Mouse (Mus musculus) neural tube, embryonic 13.5 days (tissue): ENCODE data around the gene Fbxw4. TPM values are rescaled to one million over a fixed set of nuclear protein-coding genes. Genes with fewer than 3 reads are reported as not detected.
"Not testable (repeated sequence)": the region's sequence is repeated elsewhere in the genome, so short reads cannot be mapped to it uniquely, and the experiment has no call there.

Source experiments
- ATAC-seq: fragments of 200-750 bp; cut with Nextera tagmentation; 2 replicates; pipeline ENCODE4 v1.8.0; 2017; ENCODE audit warnings: low read depth, mild to moderate bottlenecking, moderate TSS enrichment, moderate library complexity
- H3K27ac ChIP-seq: fragments of 300-500 bp; sonication (generic); replicated peaks from 2 replicates; pipeline ENCODE4 v1.5.1; 2015; ENCODE audit warnings: moderate library complexity, mild to moderate bottlenecking, inconsistent platforms
- H3K27me3 ChIP-seq: fragments of 300-500 bp; sonication (generic); 2 replicates; pipeline ENCODE4 v1.6.1; 2015; ENCODE audit warnings: mild to moderate bottlenecking, inconsistent platforms
- H3K36me3 ChIP-seq: fragments of 300-500 bp; sonication (generic); 2 replicates; pipeline ENCODE4 v1.6.1; 2015; ENCODE audit warnings: mild to moderate bottlenecking, inconsistent platforms
- H3K4me1 ChIP-seq: fragments of 300-500 bp; sonication (generic); replicated peaks from 2 replicates; pipeline ENCODE4 v1.6.1; 2015; ENCODE audit warnings: inconsistent platforms
- H3K4me2 ChIP-seq: fragments of 300-500 bp; sonication (generic); 2 replicates; pipeline ENCODE4 v1.6.1; 2015; ENCODE audit warnings: inconsistent platforms, mild to moderate bottlenecking, moderate library complexity
- H3K4me3 ChIP-seq: fragments of 300-500 bp; sonication (generic); 2 replicates; pipeline ENCODE4 v1.5.1; 2015; ENCODE audit warnings: mild to moderate bottlenecking, inconsistent platforms
- H3K9ac ChIP-seq: fragments of 300-500 bp; sonication (generic); 2 replicates; pipeline ENCODE4 v1.6.1; 2015; ENCODE audit warnings: moderate library complexity, mild to moderate bottlenecking, inconsistent platforms
- H3K9me3 ChIP-seq: fragments of 300-500 bp; sonication (generic); 2 replicates; pipeline ENCODE4 v1.6.1; 2016; ENCODE audit warnings: inconsistent platforms
- WGBS: fragments of 180-500 bp; shearing (Covaris S2); methylation state at CpG from one replicate; pipeline ENCODE4 v1.1.7; 2015; 5-methylcytosine and 5-hydroxymethylcytosine counted together
- polyA plus RNA-seq: library from polyadenylated mRNA; unstranded; fragments of >200 nt; fragmentation: Nextera tagmentation; extraction: Ambion mirVana; gene quantifications from 2 replicates; pipeline ENCODE4 v1.2.1, GENCODE M21; 2015

Fbxw4 gene
- polyA plus RNA-seq, 1 experiment from 2014 or later, result 6.4 TPM

DNA sequence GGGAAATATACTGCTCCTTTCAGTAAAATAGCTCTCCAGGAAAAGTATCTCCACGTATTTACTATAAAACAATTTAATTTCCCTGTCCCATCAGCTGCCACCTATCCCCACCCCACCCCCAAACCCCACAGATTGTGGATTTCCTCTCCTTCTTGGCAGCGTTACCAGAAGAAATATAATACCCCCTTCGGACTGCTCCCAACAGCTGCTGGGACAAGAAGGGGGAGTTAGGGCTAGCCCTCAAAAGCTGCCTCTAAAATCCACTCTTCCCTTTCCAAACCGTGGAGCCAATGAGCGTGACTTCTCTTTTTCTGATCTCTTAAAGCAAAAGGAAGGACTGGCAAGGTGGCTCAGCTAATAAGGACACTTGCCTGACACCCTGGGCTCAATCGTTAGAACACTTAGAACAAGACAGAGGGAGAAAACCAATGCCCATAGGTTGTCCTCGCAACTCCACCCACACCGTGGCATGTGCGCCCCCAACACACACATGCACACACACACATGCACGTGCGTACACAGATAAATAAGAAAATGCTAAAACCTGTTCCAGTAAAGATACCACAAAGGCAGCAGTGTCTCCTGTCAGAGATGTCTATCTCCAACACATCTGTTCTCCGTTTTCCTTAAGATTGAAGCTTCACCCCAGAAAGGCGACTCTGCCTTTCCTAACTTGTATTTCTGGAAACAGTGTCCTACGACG lies 7.7 kb downstream of the Fbxw4 start:
- Histone ChIP-seq H3K9ac (no peak overlapping the region), H3K4me1 (peaks cover 33% of the 10 kb centered on the region), H3K27ac (no peak overlapping the region), H3K4me3 (no peak overlapping the region), H3K4me2 (no peak overlapping the region), H3K9me3 (no peaks in the 10 kb centered on the region), H3K36me3 (no peaks in the 10 kb centered on the region), H3K27me3 (no peaks in the 10 kb centered on the region)
- 69% methylated on average over 15 of the region's 15 CpGs for WGBS
- no peak for ATAC-seq

DNA sequence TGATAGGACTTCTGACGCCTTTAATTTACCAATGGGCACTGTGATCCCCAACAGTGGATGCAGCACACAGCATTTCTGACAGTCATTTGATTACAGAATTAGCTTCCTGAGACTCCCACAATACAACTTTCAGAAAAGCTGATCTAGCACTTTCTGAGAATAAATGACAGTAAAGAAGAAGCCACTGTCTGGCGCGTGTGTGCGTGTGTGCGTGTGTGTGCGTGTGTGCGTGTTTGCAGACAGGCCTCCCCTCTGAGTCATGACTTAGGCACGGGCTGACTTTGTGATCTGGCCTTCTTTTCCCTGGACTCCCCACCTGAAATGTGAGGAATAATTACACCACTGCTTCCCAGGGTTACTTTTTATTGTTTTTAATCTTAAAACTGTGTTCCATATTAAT lies 8.6 kb downstream of the Fbxw4 start:
- Histone ChIP-seq H3K36me3 (no peaks in the 10 kb centered on the region), H3K4me1 (peaks cover 37% of the 10 kb centered on the region), H3K9me3 (no peaks in the 10 kb centered on the region), H3K9ac (no peak overlapping the region), H3K27ac (no peak overlapping the region), H3K4me3 (no peak overlapping the region), H3K27me3 (no peaks in the 10 kb centered on the region), H3K4me2 (no peak overlapping the region)
- no peak for ATAC-seq
- WGBS, result 86% methylated on average over 8 of the region's 8 CpGs

DNA sequence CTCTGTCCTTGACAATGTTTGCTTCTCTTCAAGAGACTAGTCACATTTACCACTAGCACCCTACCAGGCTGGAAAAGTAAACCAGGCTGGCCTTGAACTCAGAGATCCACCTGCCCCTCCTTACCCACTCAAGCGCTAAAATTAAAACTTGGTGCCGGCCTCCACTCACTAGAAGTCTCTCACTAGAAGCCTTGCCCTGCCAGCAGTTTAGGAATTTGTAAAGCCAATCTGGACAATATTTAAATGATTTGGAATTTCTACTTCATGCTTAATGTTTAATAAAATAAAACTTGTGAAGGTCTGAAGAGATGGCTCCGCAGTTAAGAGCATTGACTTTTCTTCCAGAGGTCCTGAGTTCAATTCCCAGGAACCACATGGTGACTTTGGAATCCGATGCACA lies 10.3 kb downstream of the Fbxw4 start:
- ATAC-seq, result no peak
- H3K9me3 ChIP-seq, result no peaks in the 10 kb centered on the region
- 79% methylated on average over 4 of the region's 4 CpGs for WGBS
- H3K9ac ChIP-seq, result no peak overlapping the region
- H3K36me3 ChIP-seq, result no peaks in the 10 kb centered on the region
- H3K4me1 ChIP-seq, result peaks cover 29% of the 10 kb centered on the region
- no peak overlapping the region for H3K27ac ChIP-seq
- H3K27me3 ChIP-seq, result no peaks in the 10 kb centered on the region
- no peak overlapping the region for H3K4me3 ChIP-seq
- no peak overlapping the region for H3K4me2 ChIP-seq

DNA sequence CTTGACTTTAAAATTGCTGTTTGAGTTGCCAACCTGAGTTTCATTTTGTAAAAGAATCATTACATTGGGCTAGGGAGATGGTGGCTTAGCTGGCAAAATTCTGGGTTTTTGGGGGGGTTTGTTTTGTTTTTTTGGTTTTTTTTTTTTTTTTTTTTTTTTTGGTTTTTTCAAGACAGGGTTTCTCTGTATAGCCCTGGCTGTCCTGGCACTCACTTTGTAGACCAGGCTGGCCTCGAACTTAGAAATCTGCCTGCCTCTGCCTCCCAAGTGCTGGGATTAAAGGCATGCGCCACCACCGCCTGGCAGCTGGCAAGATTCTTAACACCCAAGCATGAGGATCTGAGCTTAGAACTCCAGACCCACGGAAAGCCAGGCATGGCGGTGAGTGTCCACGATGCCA lies 11.6 kb downstream of the Fbxw4 start:
- not testable (repeated sequence) for H3K36me3 ChIP-seq, H3K9me3 ChIP-seq, H3K27me3 ChIP-seq, H3K9ac ChIP-seq, ATAC-seq, H3K4me2 ChIP-seq, H3K27ac ChIP-seq, H3K4me3 ChIP-seq
- H3K4me1 ChIP-seq, result peaks cover 29% of the 10 kb centered on the region
- WGBS, result 94% methylated on average over 6 of the region's 6 CpGs

DNA sequence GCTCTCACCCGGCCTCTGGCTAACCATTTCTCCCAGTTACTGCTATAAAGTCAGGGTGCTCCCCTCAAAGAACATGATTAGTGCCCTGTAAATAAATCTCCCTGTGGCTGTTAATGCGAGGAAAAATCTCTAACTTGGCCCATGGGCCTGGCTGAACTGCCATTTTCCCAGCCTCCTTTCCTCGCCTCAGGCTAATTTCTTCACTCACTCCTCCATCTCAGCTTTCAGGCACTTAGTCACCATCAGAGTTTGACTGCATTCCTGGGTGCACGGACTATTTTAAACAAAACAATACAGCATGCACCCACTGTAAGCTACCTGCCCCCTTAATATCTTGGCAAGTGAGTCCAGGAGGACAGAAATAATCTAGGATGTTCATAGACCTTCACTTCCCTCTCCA lies 13.2 kb downstream of the Fbxw4 start:
- Histone ChIP-seq H3K4me3 (no peak overlapping the region), H3K36me3 (no peaks in the 10 kb centered on the region), H3K9me3 (no peaks in the 10 kb centered on the region), H3K4me1 (peaks cover 20% of the 10 kb centered on the region), H3K27me3 (no peaks in the 10 kb centered on the region), H3K27ac (0 out of 2 replicates have a peak overlapping the region, but pooled peaks have one; percentile 9), H3K9ac (no peak overlapping the region), H3K4me2 (no peak overlapping the region)
- 38% methylated on average over 4 of the region's 4 CpGs for WGBS
- ATAC-seq, result no peak

DNA sequence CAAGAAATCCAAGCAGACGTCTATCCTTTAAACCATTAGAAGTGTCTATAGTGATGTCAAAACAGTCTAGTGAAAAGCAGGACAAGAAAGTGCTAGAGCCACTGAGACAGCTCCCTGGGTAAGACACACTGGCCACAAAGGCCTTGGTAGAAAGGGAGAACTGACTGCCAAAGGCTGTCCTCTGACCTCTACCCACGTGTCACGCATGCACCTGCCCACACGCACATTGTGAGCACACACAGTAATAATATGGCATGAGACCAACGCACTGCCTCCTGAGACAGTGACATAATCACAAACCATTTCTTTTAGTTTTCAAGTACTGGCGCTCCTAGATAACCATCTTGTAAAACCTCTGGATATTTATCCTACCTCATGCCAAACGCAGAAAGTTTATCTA lies 19.4 kb downstream of the Fbxw4 start:
- Histone ChIP-seq H3K9me3 (no peaks in the 10 kb centered on the region), H3K4me2 (no peak overlapping the region), H3K9ac (no peak overlapping the region), H3K36me3 (peaks cover 12% of the 10 kb centered on the region; the same call in 1 of the 2 replicates), H3K4me3 (no peak overlapping the region), H3K4me1 (no peaks in the 10 kb centered on the region), H3K27ac (no peak overlapping the region), H3K27me3 (no peaks in the 10 kb centered on the region)
- WGBS, result 93% methylated on average over 7 of the region's 7 CpGs
- no peak for ATAC-seq

DNA sequence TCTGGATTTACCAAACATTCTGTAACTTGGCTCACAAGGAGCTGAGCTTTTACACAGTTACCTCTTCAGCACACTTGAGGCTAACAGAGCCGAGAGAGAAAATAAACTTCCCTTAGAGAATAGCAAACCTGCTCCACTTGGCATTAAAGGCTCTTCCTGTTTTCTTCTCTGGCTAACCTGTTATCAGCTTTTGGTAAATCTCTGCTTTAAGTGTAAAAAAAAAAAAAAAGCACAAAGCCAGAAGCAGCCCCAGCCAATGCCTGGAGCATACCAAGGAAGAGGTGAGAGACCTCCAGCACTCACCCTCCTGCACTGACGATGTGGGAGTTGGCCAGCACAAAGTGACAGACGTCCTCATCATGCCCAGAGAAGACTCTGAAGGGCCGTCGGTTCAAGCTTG lies 24.2 kb downstream of the Fbxw4 start:
- ATAC-seq, result no peak
- WGBS, result 83% methylated on average over 5 of the region's 5 CpGs

DNA sequence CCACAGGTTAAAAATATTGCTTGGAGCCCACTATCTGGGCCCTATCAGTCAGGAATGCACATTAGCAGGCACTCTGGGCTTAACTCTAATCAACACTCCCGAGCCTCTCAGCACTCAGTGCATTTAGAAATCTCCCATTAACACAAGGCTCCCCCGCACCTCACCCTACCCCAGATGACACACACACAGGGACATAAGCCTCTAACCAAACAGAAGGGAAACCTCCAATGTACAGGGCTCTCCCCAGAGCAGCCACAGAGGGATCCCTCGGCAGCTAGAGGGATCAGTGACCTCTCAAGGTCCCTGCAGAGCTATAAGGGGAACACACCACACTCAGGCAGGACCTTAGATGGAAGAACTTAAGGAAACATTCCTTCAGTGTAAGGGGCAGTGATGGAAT lies 28.5 kb downstream of the Fbxw4 start:
- no peak overlapping the region for H3K27ac ChIP-seq
- H3K4me2 ChIP-seq, result no peak overlapping the region
- H3K4me3 ChIP-seq, result no peak overlapping the region
- WGBS, result 44% methylated on average over 3 of the region's 3 CpGs
- H3K36me3 ChIP-seq, result peaks cover 35% of the 10 kb centered on the region
- no peaks in the 10 kb centered on the region for H3K9me3 ChIP-seq
- H3K27me3 ChIP-seq, result 0 out of 2 replicates have a peak, but pooled peaks cover 4% of the 10 kb centered on the region
- H3K9ac ChIP-seq, result no peak overlapping the region
- ATAC-seq, result no peak
- peaks cover 12% of the 10 kb centered on the region for H3K4me1 ChIP-seq

More for the DNA sequence above, 24.2 kb downstream of the Fbxw4 start:
- Histone ChIP-seq H3K4me2 (no peak overlapping the region), H3K27ac (no peak overlapping the region), H3K4me1 (no peaks in the 10 kb centered on the region), H3K9me3 (no peaks in the 10 kb centered on the region), H3K4me3 (no peak overlapping the region), H3K27me3 (0 out of 2 replicates have a peak, but pooled peaks cover 4% of the 10 kb centered on the region), H3K36me3 (peaks cover 33% of the 10 kb centered on the region), H3K9ac (no peak overlapping the region)

DNA sequence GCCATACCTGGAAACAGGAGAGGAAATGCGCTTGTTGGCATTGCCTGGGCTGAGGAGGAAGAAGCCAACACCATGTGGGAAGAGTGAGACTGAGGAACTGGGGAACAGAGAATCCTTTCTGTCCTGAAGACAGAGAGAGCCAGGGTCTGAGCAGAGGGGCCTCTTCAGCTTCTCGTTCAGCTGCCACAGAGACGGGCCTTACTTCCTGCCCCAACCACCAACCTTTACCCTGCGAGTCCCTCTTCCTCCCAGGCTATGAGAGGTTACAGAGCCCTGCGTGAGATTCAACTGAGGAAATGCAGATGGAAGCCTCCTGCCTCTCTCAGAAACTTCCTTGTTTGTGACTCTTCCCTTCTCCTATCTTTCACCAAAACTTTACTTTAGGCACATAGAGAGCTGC lies 29.2 kb downstream of the Fbxw4 start:
- H3K27ac ChIP-seq, result no peak overlapping the region
- H3K9ac ChIP-seq, result no peak overlapping the region

DNA sequence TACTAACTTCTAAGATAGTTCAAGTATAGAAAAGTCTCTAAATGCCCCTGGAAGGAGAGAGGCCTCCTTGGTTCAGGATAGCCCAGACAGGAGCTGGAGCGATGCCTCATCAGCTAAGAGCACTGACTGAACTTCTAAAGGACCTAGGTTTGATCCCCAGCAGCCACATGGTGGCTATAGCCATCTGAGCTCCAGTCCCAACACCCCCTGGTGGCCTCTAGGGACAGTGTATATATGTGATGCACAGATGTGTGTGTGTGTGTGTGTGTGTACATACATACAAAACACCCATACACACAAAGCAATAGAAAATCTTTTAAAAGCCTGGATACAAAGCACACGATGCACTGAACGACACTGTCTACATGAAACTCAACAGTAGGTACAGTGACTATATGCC lies 30.9 kb downstream of the Fbxw4 start:
- 89% methylated on average over 3 of the region's 3 CpGs for WGBS
- Histone ChIP-seq H3K4me1 (peaks cover 12% of the 10 kb centered on the region), H3K9me3 (no peaks in the 10 kb centered on the region), H3K9ac (no peak overlapping the region), H3K36me3 (peaks cover 27% of the 10 kb centered on the region), H3K4me3 (no peak overlapping the region), H3K27me3 (peaks cover 9% of the 10 kb centered on the region; the same call in 1 of the 2 replicates), H3K4me2 (no peak overlapping the region), H3K27ac (no peak overlapping the region)
- no peak for ATAC-seq

More for the DNA sequence above, 29.2 kb downstream of the Fbxw4 start:
- Histone ChIP-seq H3K27me3 (0 out of 2 replicates have a peak, but pooled peaks cover 4% of the 10 kb centered on the region), H3K4me1 (peaks cover 12% of the 10 kb centered on the region), H3K4me3 (no peak overlapping the region), H3K9me3 (no peaks in the 10 kb centered on the region), H3K36me3 (peaks cover 32% of the 10 kb centered on the region), H3K4me2 (no peak overlapping the region)
- WGBS, result 72% methylated on average over 5 of the region's 5 CpGs
- ATAC-seq, result no peak

DNA sequence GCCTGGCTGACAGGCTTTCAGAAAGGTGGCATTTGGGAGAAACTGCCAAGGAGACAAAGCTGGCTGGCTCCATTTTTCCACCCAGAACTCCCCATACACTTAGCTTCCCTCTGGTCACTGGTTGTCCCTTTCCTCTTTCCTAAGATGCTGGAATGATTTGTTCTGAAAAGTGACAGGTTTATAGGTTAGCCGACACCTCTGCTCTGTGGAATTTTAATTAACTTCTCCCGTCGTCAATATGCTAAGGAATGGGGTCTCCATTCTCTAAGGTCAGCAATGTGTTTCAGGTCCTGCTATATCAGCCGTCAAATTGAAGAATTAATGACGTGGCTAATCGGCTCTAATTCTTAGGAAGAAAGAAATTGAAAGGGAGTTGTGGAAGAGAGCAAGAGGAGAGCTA lies 31.5 kb downstream of the Fbxw4 start:
- no peak for ATAC-seq
- WGBS, result 17% methylated on average over 6 of the region's 6 CpGs
- H3K9ac ChIP-seq, result no peak overlapping the region

DNA sequence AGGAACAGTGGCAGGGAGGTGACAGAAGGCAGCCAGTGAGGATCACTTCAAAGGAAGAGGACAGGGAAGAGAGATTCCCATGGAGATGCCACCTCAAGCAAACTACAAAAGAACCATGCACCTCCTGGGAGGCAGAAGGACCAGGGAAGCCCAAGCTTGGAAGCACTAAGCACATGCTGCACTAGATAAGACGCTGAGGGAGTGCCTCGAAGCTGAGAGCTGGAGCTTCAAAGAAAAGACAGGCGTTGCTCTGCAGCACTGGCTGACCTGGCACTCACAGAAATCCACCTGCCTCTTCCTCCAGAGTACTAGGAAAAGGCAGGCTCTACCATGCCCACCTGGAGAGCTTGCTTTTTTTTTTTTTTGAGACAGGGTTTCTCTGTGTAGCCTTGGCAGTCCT lies 33.1 kb downstream of the Fbxw4 start:
- Histone ChIP-seq H3K4me3 (no peak overlapping the region), H3K4me2 (no peak overlapping the region), H3K36me3 (peaks cover 20% of the 10 kb centered on the region), H3K27me3 (peaks cover 9% of the 10 kb centered on the region; the same call in 1 of the 2 replicates), H3K27ac (no peak overlapping the region), H3K4me1 (peaks cover 23% of the 10 kb centered on the region), H3K9me3 (no peaks in the 10 kb centered on the region), H3K9ac (no peak overlapping the region)
- 27% methylated on average over 3 of the region's 3 CpGs for WGBS
- no peak for ATAC-seq

More for the DNA sequence above, 31.5 kb downstream of the Fbxw4 start:
- Histone ChIP-seq H3K9me3 (no peaks in the 10 kb centered on the region), H3K36me3 (peaks cover 24% of the 10 kb centered on the region), H3K27me3 (peaks cover 13% of the 10 kb centered on the region; the same call in 1 of the 2 replicates), H3K4me2 (no peak overlapping the region), H3K27ac (0 out of 2 replicates have a peak overlapping the region, but pooled peaks have one; percentile 18), H3K4me3 (no peak overlapping the region), H3K4me1 (peaks cover 12% of the 10 kb centered on the region)

DNA sequence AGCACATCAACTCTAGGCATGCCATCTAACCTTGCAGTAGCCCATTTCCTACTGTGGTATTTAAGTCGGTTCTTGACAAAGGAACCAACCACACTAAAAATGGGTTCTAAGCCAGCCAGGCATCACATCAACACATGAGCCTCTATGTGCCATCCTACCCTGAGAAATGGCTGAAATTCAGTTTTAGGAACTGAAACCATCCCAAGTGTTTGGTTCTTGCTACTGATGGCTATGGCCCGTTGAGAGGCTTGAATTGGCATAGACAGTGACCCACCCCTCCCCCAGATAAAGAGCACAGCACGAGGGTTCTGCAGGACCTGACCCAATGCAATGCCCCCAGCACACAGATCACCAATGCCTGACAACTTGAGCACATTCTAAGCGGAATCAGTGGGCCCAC lies 36.4 kb downstream of the Fbxw4 start:
- Histone ChIP-seq H3K9me3 (no peaks in the 10 kb centered on the region), H3K4me1 (peaks cover 23% of the 10 kb centered on the region), H3K27ac (no peak overlapping the region), H3K9ac (no peak overlapping the region), H3K27me3 (peaks cover 28% of the 10 kb centered on the region), H3K4me2 (no peak overlapping the region), H3K36me3 (peaks cover 14% of the 10 kb centered on the region; the same call in 1 of the 2 replicates), H3K4me3 (no peak overlapping the region)
- ATAC-seq, result no peak
- 92% methylated on average over 4 of the region's 4 CpGs for WGBS
